Mouse (Mus musculus): Measurements from ENCODE around the gene Hexa. TPM values are rescaled to one million over a fixed set of nuclear protein-coding genes. Genes with fewer than 3 reads are reported as not detected.

Hexa gene
- total RNA-seq, 1 experiment: 45.0 TPM

- no peak for TF ChIP-seq ZC3H11A (IDR thresholded peaks at IDR 0.05; ENCODE audit: borderline replicate concordance, low read depth, low read length)
- TF ChIP-seq HCFC1 (IDR thresholded peaks at IDR 0.05; ENCODE audit: borderline replicate concordance, insufficient read depth, low read length): no peak
- no peak; the same call in 1 of the 2 replicates for TF ChIP-seq CHD2 (IDR thresholded peaks at IDR 0.05; ENCODE audit: low read depth, low read length)
- TF ChIP-seq ZNF384 (IDR thresholded peaks at IDR 0.05; ENCODE audit: low read depth, low read length): no peak
- no peak for TF ChIP-seq MAFK (IDR thresholded peaks at IDR 0.05; ENCODE audit: insufficient read depth, low read depth, low read length)
- Histone ChIP-seq H3K27ac (ENCODE audit: insufficient read depth, low read depth, low read length, poor library complexity, severe bottlenecking) (no peak overlapping the region; the same call in 1 of the 2 replicates), H3K4me3 (ENCODE audit: insufficient read depth in 1 of 2, low read depth in 1 of 2, low read length in 2 of 2, poor library complexity in 1 of 2, severe bottlenecking in 1 of 2) (no peak overlapping the region), H3K36me3 (ENCODE audit: control insufficient read depth, insufficient read depth, low read length, poor library complexity, severe bottlenecking) (peaks cover 15% of the 10 kb centered on the region; the same call in 1 of the 2 replicates), H3K9me3 (ENCODE audit: control insufficient read depth, insufficient read depth, low read depth, low read length) (no peaks in the 10 kb centered on the region), H3K9ac (ENCODE audit: insufficient read depth, low read depth, low read length, poor library complexity, severe bottlenecking) (no peak overlapping the region), H3K4me1 (ENCODE audit: control insufficient read depth in 2 of 2, insufficient read depth in 2 of 2, low read length in 2 of 2, poor library complexity in 1 of 2) (peaks cover 2 to 6% of the 10 kb centered on the region in 2 experiments; a peak in 2 of 4 replicates)
- DNase-seq (ENCODE audit: low read depth, low spot score): peak; percentile 50
- in situ Hi-C loops (cut with MboI; ENCODE audit: low sequenced_read_pairs in 2 of 2, unreplicated experiment in 2 of 2): no loop called here
These were observed 9.7 kb downstream of the Hexa start for GRCm38 (mm10) chr9:59548961-59549487.

- H3K27ac ChIP-seq (ENCODE audit: insufficient read depth, low read depth, low read length, poor library complexity, severe bottlenecking): no peak overlapping the region
- peaks cover 17% of the 10 kb centered on the region; the same call in 1 of the 2 replicates for H3K36me3 ChIP-seq (ENCODE audit: control insufficient read depth, insufficient read depth, low read length, poor library complexity, severe bottlenecking)
- TF ChIP-seq HCFC1 (IDR thresholded peaks at IDR 0.05; ENCODE audit: borderline replicate concordance, insufficient read depth, low read length): no peak
- no peak for TF ChIP-seq ZC3H11A (IDR thresholded peaks at IDR 0.05; ENCODE audit: borderline replicate concordance, low read depth, low read length)
- no peak for TF ChIP-seq CHD2 (IDR thresholded peaks at IDR 0.05; ENCODE audit: low read depth, low read length)
- TF ChIP-seq ZNF384 (IDR thresholded peaks at IDR 0.05; ENCODE audit: low read depth, low read length): no peak
- no peak for TF ChIP-seq MAFK (IDR thresholded peaks at IDR 0.05; ENCODE audit: insufficient read depth, low read depth, low read length)
- no peak for DNase-seq (ENCODE audit: low read depth, low spot score)
- in situ Hi-C loops (cut with MboI; ENCODE audit: low sequenced_read_pairs in 2 of 2, unreplicated experiment in 2 of 2): no loop called here
- no peaks in the 10 kb centered on the region for H3K9me3 ChIP-seq (ENCODE audit: control insufficient read depth, insufficient read depth, low read depth, low read length)
- peaks cover 2 to 6% of the 10 kb centered on the region in 2 experiments; a peak in 2 of 4 replicates for H3K4me1 ChIP-seq (ENCODE audit: control insufficient read depth in 2 of 2, insufficient read depth in 2 of 2, low read length in 2 of 2, poor library complexity in 1 of 2)
- H3K4me3 ChIP-seq (ENCODE audit: insufficient read depth in 1 of 2, low read depth in 1 of 2, low read length in 2 of 2, poor library complexity in 1 of 2, severe bottlenecking in 1 of 2): no peak overlapping the region
- no peak overlapping the region for H3K9ac ChIP-seq (ENCODE audit: insufficient read depth, low read depth, low read length, poor library complexity, severe bottlenecking)
These were observed 10.7 kb downstream of the Hexa start for GRCm38 (mm10) chr9:59550077-59550476.

GRCm38 (mm10) chr9:59551017-59551416, 11.7 kb downstream of the Hexa start:
- Histone ChIP-seq H3K9me3 (ENCODE audit: control insufficient read depth, insufficient read depth, low read depth, low read length) (no peaks in the 10 kb centered on the region), H3K4me1 (ENCODE audit: control insufficient read depth in 2 of 2, insufficient read depth in 2 of 2, low read length in 2 of 2, poor library complexity in 1 of 2) (peaks cover 2 to 6% of the 10 kb centered on the region in 2 experiments; a peak in 2 of 4 replicates), H3K36me3 (ENCODE audit: control insufficient read depth, insufficient read depth, low read length, poor library complexity, severe bottlenecking) (peaks cover 20% of the 10 kb centered on the region; the same call in 1 of the 2 replicates), H3K27ac (ENCODE audit: insufficient read depth, low read depth, low read length, poor library complexity, severe bottlenecking) (no peak overlapping the region), H3K4me3 (ENCODE audit: insufficient read depth in 1 of 2, low read depth in 1 of 2, low read length in 2 of 2, poor library complexity in 1 of 2, severe bottlenecking in 1 of 2) (no peak overlapping the region), H3K9ac (ENCODE audit: insufficient read depth, low read depth, low read length, poor library complexity, severe bottlenecking) (no peak overlapping the region)
- no peak for DNase-seq (ENCODE audit: low read depth, low spot score)
- in situ Hi-C loops (cut with MboI; ENCODE audit: low sequenced_read_pairs in 2 of 2, unreplicated experiment in 2 of 2): no loop called here
- TF ChIP-seq HCFC1 (IDR thresholded peaks at IDR 0.05; ENCODE audit: borderline replicate concordance, insufficient read depth, low read length): no peak
- TF ChIP-seq MAFK (IDR thresholded peaks at IDR 0.05; ENCODE audit: insufficient read depth, low read depth, low read length): no peak
- TF ChIP-seq ZC3H11A (IDR thresholded peaks at IDR 0.05; ENCODE audit: borderline replicate concordance, low read depth, low read length): no peak
- no peak for TF ChIP-seq ZNF384 (IDR thresholded peaks at IDR 0.05; ENCODE audit: low read depth, low read length)
- TF ChIP-seq CHD2 (IDR thresholded peaks at IDR 0.05; ENCODE audit: low read depth, low read length): no peak

GRCm38 (mm10) chr9:59551620-59552031, 12.3 kb downstream of the Hexa start:
- DNase-seq (ENCODE audit: low read depth, low spot score): no peak
- in situ Hi-C loops (cut with MboI; ENCODE audit: low sequenced_read_pairs in 2 of 2, unreplicated experiment in 2 of 2): no loop called here
- Histone ChIP-seq H3K4me1 (ENCODE audit: control insufficient read depth in 2 of 2, insufficient read depth in 2 of 2, low read length in 2 of 2, poor library complexity in 1 of 2) (peaks cover 2 to 6% of the 10 kb centered on the region in 2 experiments; a peak in 2 of 4 replicates), H3K36me3 (ENCODE audit: control insufficient read depth, insufficient read depth, low read length, poor library complexity, severe bottlenecking) (peaks cover 21% of the 10 kb centered on the region; the same call in 1 of the 2 replicates), H3K27ac (ENCODE audit: insufficient read depth, low read depth, low read length, poor library complexity, severe bottlenecking) (no peak overlapping the region), H3K9me3 (ENCODE audit: control insufficient read depth, insufficient read depth, low read depth, low read length) (no peaks in the 10 kb centered on the region), H3K9ac (ENCODE audit: insufficient read depth, low read depth, low read length, poor library complexity, severe bottlenecking) (no peak overlapping the region), H3K4me3 (ENCODE audit: insufficient read depth in 1 of 2, low read depth in 1 of 2, low read length in 2 of 2, poor library complexity in 1 of 2, severe bottlenecking in 1 of 2) (no peak overlapping the region)
- no peak for TF ChIP-seq CHD2 (IDR thresholded peaks at IDR 0.05; ENCODE audit: low read depth, low read length)
